Mouse (Mus musculus) bone marrow macrophage, adult 2 months (primary cell): ENCODE data around the gene Rps6kb2. TPM values are rescaled to one million over a fixed set of nuclear protein-coding genes. Genes with fewer than 3 reads are reported as not detected.

Experiments used
- H3K27ac ChIP-seq: 2 replicates; pipeline ENCODE4 v1.5.1; 2012; ENCODE audit warnings: low read depth, low read length; ENCODE audit not compliant: insufficient read depth
- H3K4me1 ChIP-seq: 2 replicates; pipeline ENCODE4 v1.6.1; 2012; ENCODE audit warnings: low read length; ENCODE audit not compliant: control insufficient read depth, insufficient read depth
- H3K4me3 ChIP-seq: 2 replicates; pipeline ENCODE4 v1.5.1; 2012; ENCODE audit warnings: mild to moderate bottlenecking, low read length, moderate library complexity; ENCODE audit not compliant: insufficient read depth
- CTCF ChIP-seq: IDR thresholded peaks from 2 replicates; pipeline ENCODE4 v1.5.1; 2012; ENCODE audit warnings: low read depth, mild to moderate bottlenecking, low read length, moderate library complexity
- POLR2A ChIP-seq: IDR thresholded peaks from 2 replicates; pipeline ENCODE4 v1.6.1; 2012; ENCODE audit warnings: mild to moderate bottlenecking, low read depth, low read length, borderline replicate concordance
- polyA plus RNA-seq: library from polyadenylated mRNA; stranded (reverse); fragments of >200 nt; gene quantifications from 2 replicates; pipeline ENCODE4 v1.2.4, GENCODE M21; 2012; ENCODE audit not compliant: missing spikeins, insufficient read depth, insufficient read length

Gene Rps6kb2
- polyA plus RNA-seq, 1 experiment = 32.3 TPM

GRCm38 (mm10) chr19:4129462-4129861 lies 33.7 kb downstream of the Rps6kb2 start:
- H3K4me3 ChIP-seq = no peak overlapping the region
- TF ChIP-seq POLR2A = no peak
- TF ChIP-seq CTCF = no peak
- H3K27ac ChIP-seq = no peak overlapping the region
- peaks cover 19% of the 10 kb centered on the region for H3K4me1 ChIP-seq

GRCm38 (mm10) chr19:4126759-4127495 lies 36.2 kb downstream of the Rps6kb2 start:
- TF ChIP-seq POLR2A (no peak), CTCF (no peak)
- H3K4me1 ChIP-seq = peaks cover 28% of the 10 kb centered on the region
- H3K4me3 ChIP-seq = peak overlapping the region; percentile 75
- H3K27ac ChIP-seq = no peak overlapping the region

GRCm38 (mm10) chr19:4125741-4126696 lies 37.1 kb downstream of the Rps6kb2 start, which contains the start of gene Aip:
Gene Aip, minus strand, starts transcription at chr19:4125858.
- H3K4me1 ChIP-seq = peaks cover 31% of the 10 kb centered on the region
- peak; percentile 87; the same call in 1 of the 2 replicates for TF ChIP-seq POLR2A
- TF ChIP-seq CTCF = no peak
- peak within 1 kb of the TSS; percentile 34; the same call in 1 of the 2 replicates for H3K27ac ChIP-seq
- peak within 1 kb of the TSS; percentile 75 for H3K4me3 ChIP-seq

- Histone ChIP-seq H3K27ac (peak overlapping the region; percentile 34; the same call in 1 of the 2 replicates), H3K4me1 (peaks cover 38% of the 10 kb centered on the region), H3K4me3 (peak overlapping the region; percentile 62)
Measured at GRCm38 (mm10) chr19:4125268-4125667, 37.9 kb downstream of the Rps6kb2 start.

- no peak for TF ChIP-seq CTCF
- TF ChIP-seq POLR2A = no peak
- Histone ChIP-seq H3K27ac (peak overlapping the region; percentile 84), H3K4me3 (no peak overlapping the region), H3K4me1 (peaks cover 41% of the 10 kb centered on the region)
Measured at GRCm38 (mm10) chr19:4124432-4124831, 38.7 kb downstream of the Rps6kb2 start.

- peak overlapping the region; percentile 84 for H3K27ac ChIP-seq
- no peak overlapping the region for H3K4me3 ChIP-seq
- TF ChIP-seq POLR2A (no peak), CTCF (no peak)
- H3K4me1 ChIP-seq = peaks cover 41% of the 10 kb centered on the region
Measured at GRCm38 (mm10) chr19:4122411-4123370, 40.5 kb downstream of the Rps6kb2 start.

GRCm38 (mm10) chr19:4121896-4122295 lies 41.3 kb downstream of the Rps6kb2 start:
- Histone ChIP-seq H3K27ac (peak overlapping the region; percentile 84), H3K4me1 (peaks cover 41% of the 10 kb centered on the region), H3K4me3 (peak overlapping the region; percentile 77; the same call in 1 of the 2 replicates)

GRCm38 (mm10) chr19:4121097-4121805 lies 41.9 kb downstream of the Rps6kb2 start:
- peaks cover 36% of the 10 kb centered on the region for H3K4me1 ChIP-seq
- H3K27ac ChIP-seq = peak overlapping the region; percentile 84
- H3K4me3 ChIP-seq = peak overlapping the region; percentile 77
- TF ChIP-seq POLR2A (no peak), CTCF (no peak)

- Histone ChIP-seq H3K27ac (no peak overlapping the region), H3K4me1 (peaks cover 36% of the 10 kb centered on the region), H3K4me3 (peak overlapping the region; percentile 77)
Measured at GRCm38 (mm10) chr19:4120496-4120895, 42.7 kb downstream of the Rps6kb2 start.

More at GRCm38 (mm10) chr19:4120496-4120895, 42.7 kb downstream of the Rps6kb2 start:
- no peak for TF ChIP-seq POLR2A
- TF ChIP-seq CTCF = no peak
